Mouse (Mus musculus) neural tube, embryonic 15.5 days (tissue): ENCODE measurements at regions not wholly inside any gene's neighbourhood (a gene's known extent, or its start where the extent isn't known, plus 50 kb on each side); places are given as distances from the start of the nearest gene placed in this dataset.

Experiments used
- ATAC-seq: fragments of 200-750 bp; cut with Nextera tagmentation; 2 replicates; pipeline ENCODE4 v1.8.0; 2017; ENCODE audit warnings: mild to moderate bottlenecking, moderate TSS enrichment, moderate library complexity; ENCODE audit not compliant: low FRiP score
- H3K27ac ChIP-seq: fragments of 300-500 bp; sonication (generic); replicated peaks from 2 replicates; pipeline ENCODE4 v1.5.1; 2015; ENCODE audit warnings: mild to moderate bottlenecking, inconsistent platforms
- H3K27me3 ChIP-seq: fragments of 300-500 bp; sonication (generic); replicated peaks from 2 replicates; pipeline ENCODE4 v1.6.1; 2015; ENCODE audit warnings: inconsistent platforms
- H3K36me3 ChIP-seq: fragments of 300-500 bp; sonication (generic); 2 replicates; pipeline ENCODE4 v1.6.1; 2015; ENCODE audit warnings: inconsistent platforms
- H3K4me1 ChIP-seq: fragments of 300-500 bp; sonication (generic); 2 replicates; pipeline ENCODE4 v1.6.1; 2015; ENCODE audit warnings: inconsistent platforms
- H3K4me2 ChIP-seq: fragments of 300-500 bp; sonication (generic); 2 replicates; pipeline ENCODE4 v1.6.1; 2015; ENCODE audit warnings: inconsistent platforms, mild to moderate bottlenecking, moderate library complexity
- H3K4me3 ChIP-seq: fragments of 300-500 bp; sonication (generic); replicated peaks from 2 replicates; pipeline ENCODE4 v1.5.1; 2015; ENCODE audit warnings: mild to moderate bottlenecking, inconsistent platforms
- H3K9ac ChIP-seq: fragments of 300-500 bp; sonication (generic); replicated peaks from 2 replicates; pipeline ENCODE4 v1.6.1; 2015; ENCODE audit warnings: mild to moderate bottlenecking, inconsistent platforms
- H3K9me3 ChIP-seq: fragments of 300-500 bp; sonication (generic); replicated peaks from 2 replicates; pipeline ENCODE4 v1.6.1; 2016; ENCODE audit warnings: inconsistent platforms
- WGBS: fragments of 180-500 bp; shearing (Covaris S2); methylation state at CpG from one replicate; pipeline ENCODE4 v1.1.7; 2015; ENCODE audit warnings: mixed read lengths; 5-methylcytosine and 5-hydroxymethylcytosine counted together

DNA sequence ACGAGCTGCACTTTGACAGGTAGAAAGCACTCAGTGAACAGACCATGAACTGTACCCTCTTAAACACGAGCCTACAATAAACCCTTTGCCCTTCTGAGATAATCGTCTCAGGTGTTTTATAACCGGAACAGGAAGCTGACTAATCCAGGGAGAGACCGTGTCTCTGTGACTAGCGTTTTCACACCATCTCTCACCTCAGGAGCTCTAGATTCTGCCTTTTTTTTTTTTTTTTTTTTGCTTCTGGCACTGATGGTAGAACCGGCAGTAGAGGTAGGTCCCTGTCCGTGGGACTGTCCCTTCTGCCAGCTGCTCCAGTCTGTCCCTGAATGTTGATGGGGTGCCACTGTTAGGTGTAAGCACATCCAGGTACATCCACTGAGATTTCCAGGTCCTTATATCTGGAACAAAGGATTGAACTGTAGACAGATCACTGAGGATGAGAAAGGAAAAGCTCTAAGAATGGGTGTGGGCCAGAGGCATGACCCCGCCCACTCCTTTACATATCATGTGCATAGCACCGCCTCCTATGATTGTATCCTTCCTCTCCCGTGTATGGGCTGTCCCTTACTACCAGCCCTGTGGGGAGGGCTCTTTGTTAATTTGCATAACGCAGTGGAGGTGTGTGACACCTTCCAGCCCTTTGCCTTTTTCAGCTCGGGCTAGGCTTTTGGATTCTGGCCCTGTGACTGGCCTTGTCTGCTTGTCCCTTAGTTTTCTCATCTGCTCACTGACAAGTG is 70.7 kb upstream of the Lrpap1 start:
- Histone ChIP-seq H3K9ac (no peak overlapping the region), H3K27me3 (no peaks in the 10 kb centered on the region), H3K9me3 (no peaks in the 10 kb centered on the region), H3K4me1 (peaks cover 9% of the 10 kb centered on the region; the same call in 1 of the 2 replicates), H3K4me2 (no peak overlapping the region), H3K27ac (no peak overlapping the region), H3K36me3 (no peaks in the 10 kb centered on the region), H3K4me3 (no peak overlapping the region)
- no peak for ATAC-seq
- 53% methylated on average over 13 of the region's 13 CpGs for WGBS

GRCm38 (mm10) chr5:35174318-35174717 is 68.8 kb upstream of the Lrpap1 start:
- no peak overlapping the region for H3K4me3 ChIP-seq
- H3K27me3 ChIP-seq, result no peaks in the 10 kb centered on the region
- H3K4me2 ChIP-seq, result no peak overlapping the region
- ATAC-seq, result peak; percentile 54
- WGBS, result 53% methylated on average over 4 of the region's 4 CpGs
- no peaks in the 10 kb centered on the region for H3K9me3 ChIP-seq
- H3K4me1 ChIP-seq, result peaks cover 17% of the 10 kb centered on the region
- no peak overlapping the region for H3K27ac ChIP-seq
- no peaks in the 10 kb centered on the region for H3K36me3 ChIP-seq
- H3K9ac ChIP-seq, result no peak overlapping the region

- H3K4me1 ChIP-seq, result peaks cover 17% of the 10 kb centered on the region
- H3K9ac ChIP-seq, result no peak overlapping the region
- no peak overlapping the region for H3K4me2 ChIP-seq
- 59% methylated on average over 3 of the region's 3 CpGs for WGBS
- ATAC-seq, result no peak
- H3K27me3 ChIP-seq, result no peaks in the 10 kb centered on the region
- peak overlapping the region; percentile 65; the same call in 1 of the 2 replicates for H3K27ac ChIP-seq
- H3K9me3 ChIP-seq, result no peaks in the 10 kb centered on the region
- no peaks in the 10 kb centered on the region for H3K36me3 ChIP-seq
- no peak overlapping the region for H3K4me3 ChIP-seq
These were observed 65.8 kb upstream of the Lrpap1 start for GRCm38 (mm10) chr5:35171336-35171735.

- Histone ChIP-seq H3K4me1 (peaks cover 17% of the 10 kb centered on the region), H3K4me2 (no peak overlapping the region), H3K27me3 (no peaks in the 10 kb centered on the region), H3K9ac (no peak overlapping the region), H3K4me3 (no peak overlapping the region), H3K36me3 (no peaks in the 10 kb centered on the region), H3K9me3 (no peaks in the 10 kb centered on the region), H3K27ac (peak overlapping the region; percentile 65)
- 0 out of 2 replicates have a peak, but pooled peaks have one; percentile 56 for ATAC-seq
- 31% methylated on average over 11 of the region's 11 CpGs for WGBS
These were observed 65.0 kb upstream of the Lrpap1 start for GRCm38 (mm10) chr5:35170369-35171130.

DNA sequence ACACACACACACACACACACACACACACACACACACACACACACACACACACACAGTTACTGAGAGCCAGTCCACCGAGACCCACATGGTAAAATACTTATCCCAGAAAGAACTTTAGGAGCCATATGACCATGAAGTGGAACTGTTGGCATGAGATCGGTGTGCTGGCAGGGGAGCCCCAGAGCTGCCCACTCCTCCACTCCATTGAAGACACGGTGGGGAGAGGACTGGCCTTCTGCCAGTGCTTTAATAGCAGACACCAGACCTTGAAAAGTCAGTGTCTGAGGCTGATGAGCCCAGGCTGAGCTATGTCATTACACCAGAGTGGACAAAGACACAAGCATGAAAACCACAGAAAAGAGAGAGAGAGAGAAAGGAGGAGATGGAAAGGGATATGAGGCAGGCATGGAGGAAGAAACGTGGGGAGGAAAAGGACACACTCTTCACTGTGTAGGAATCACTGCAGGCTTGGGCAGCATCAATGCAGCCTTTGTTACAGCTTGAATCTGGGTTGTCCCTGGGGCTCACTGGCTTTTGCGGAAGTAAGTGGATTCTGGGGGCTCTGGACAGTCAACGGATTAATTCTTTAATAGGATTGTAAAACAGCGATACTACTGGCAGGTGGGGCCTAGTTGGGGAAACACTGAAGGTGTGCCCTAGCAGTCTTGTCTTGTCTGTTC is 64.2 kb upstream of the Lrpap1 start:
- Histone ChIP-seq H3K9ac (no peak overlapping the region), H3K4me3 (no peak overlapping the region), H3K9me3 (no peaks in the 10 kb centered on the region), H3K4me2 (no peak overlapping the region), H3K27me3 (no peaks in the 10 kb centered on the region), H3K36me3 (no peaks in the 10 kb centered on the region), H3K27ac (peak overlapping the region; percentile 65), H3K4me1 (peaks cover 17% of the 10 kb centered on the region)
- ATAC-seq, result no peak
- WGBS, result 61% methylated on average over 7 of the region's 7 CpGs

- Histone ChIP-seq H3K4me3 (no peak overlapping the region), H3K4me1 (peaks cover 13% of the 10 kb centered on the region), H3K27ac (no peak overlapping the region), H3K9ac (no peak overlapping the region), H3K36me3 (no peaks in the 10 kb centered on the region), H3K9me3 (no peaks in the 10 kb centered on the region), H3K27me3 (no peaks in the 10 kb centered on the region), H3K4me2 (no peak overlapping the region)
- 82% methylated on average over 5 of the region's 5 CpGs for WGBS
- ATAC-seq, result no peak
These were observed 63.3 kb upstream of the Lrpap1 start for GRCm38 (mm10) chr5:35168853-35169252.

GRCm38 (mm10) chr5:35168369-35168768 is 62.8 kb upstream of the Lrpap1 start:
- H3K27me3 ChIP-seq, result no peaks in the 10 kb centered on the region
- no peak overlapping the region for H3K27ac ChIP-seq
- no peak overlapping the region for H3K4me2 ChIP-seq
- no peak for ATAC-seq
- no peak overlapping the region for H3K4me3 ChIP-seq
- no peaks in the 10 kb centered on the region for H3K9me3 ChIP-seq
- WGBS, result 93% methylated on average over 6 of the region's 6 CpGs
- no peaks in the 10 kb centered on the region for H3K36me3 ChIP-seq
- H3K4me1 ChIP-seq, result peaks cover 13% of the 10 kb centered on the region
- H3K9ac ChIP-seq, result no peak overlapping the region

GRCm38 (mm10) chr5:35165993-35166392 is 60.4 kb upstream of the Lrpap1 start:
- 80% methylated on average over 8 of the region's 8 CpGs for WGBS
- Histone ChIP-seq H3K4me2 (no peak overlapping the region), H3K27me3 (no peaks in the 10 kb centered on the region), H3K9me3 (no peaks in the 10 kb centered on the region), H3K36me3 (no peaks in the 10 kb centered on the region), H3K4me1 (peaks cover 5% of the 10 kb centered on the region), H3K9ac (no peak overlapping the region), H3K27ac (no peak overlapping the region), H3K4me3 (no peak overlapping the region)
- no peak for ATAC-seq

DNA sequence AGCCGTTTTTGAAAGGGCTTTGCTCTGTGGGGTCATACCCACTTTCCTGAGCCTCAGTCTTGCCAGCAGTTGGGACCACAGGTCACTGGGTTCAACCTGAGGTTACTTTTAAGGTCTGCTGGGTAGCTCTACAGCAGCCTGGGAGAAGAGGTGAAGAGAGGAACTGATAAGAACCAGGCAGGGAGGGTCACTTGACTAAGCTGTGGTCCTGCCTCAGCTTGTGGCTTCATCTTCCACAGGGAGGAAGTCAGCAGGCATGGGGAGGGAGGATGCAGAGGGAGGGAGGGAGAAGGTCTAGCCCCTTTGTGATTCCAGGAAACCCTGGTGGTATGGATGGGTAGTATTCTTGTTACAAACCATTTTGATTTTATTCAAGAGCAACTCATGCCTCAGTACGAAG is 59.9 kb upstream of the Lrpap1 start:
- Histone ChIP-seq H3K27ac (no peak overlapping the region), H3K27me3 (no peaks in the 10 kb centered on the region), H3K4me1 (no peaks in the 10 kb centered on the region; the same call in 1 of the 2 replicates), H3K9ac (no peak overlapping the region), H3K4me3 (no peak overlapping the region), H3K9me3 (no peaks in the 10 kb centered on the region), H3K4me2 (no peak overlapping the region), H3K36me3 (no peaks in the 10 kb centered on the region)
- ATAC-seq, result no peak
- 69% methylated on average over 2 of the region's 2 CpGs for WGBS

GRCm38 (mm10) chr5:35162607-35163006 is 57.0 kb upstream of the Lrpap1 start:
- H3K4me3 ChIP-seq, result no peak overlapping the region
- WGBS, result 92% methylated on average over 4 of the region's 4 CpGs
- H3K4me1 ChIP-seq, result peaks cover 20% of the 10 kb centered on the region
- H3K4me2 ChIP-seq, result no peak overlapping the region
- H3K9ac ChIP-seq, result no peak overlapping the region
- no peak overlapping the region for H3K27ac ChIP-seq
- ATAC-seq, result no peak
- no peaks in the 10 kb centered on the region for H3K27me3 ChIP-seq
- H3K9me3 ChIP-seq, result no peaks in the 10 kb centered on the region
- no peaks in the 10 kb centered on the region for H3K36me3 ChIP-seq

GRCm38 (mm10) chr5:35162120-35162519 is 56.6 kb upstream of the Lrpap1 start:
- WGBS, result 95% methylated on average over 3 of the region's 3 CpGs
- Histone ChIP-seq H3K4me2 (no peak overlapping the region), H3K27ac (no peak overlapping the region), H3K4me3 (no peak overlapping the region), H3K4me1 (peaks cover 20% of the 10 kb centered on the region), H3K27me3 (no peaks in the 10 kb centered on the region), H3K9ac (no peak overlapping the region), H3K9me3 (no peaks in the 10 kb centered on the region), H3K36me3 (no peaks in the 10 kb centered on the region)
- no peak for ATAC-seq
